Mouse (Mus musculus): ENCODE measurements at regions not wholly inside any gene's neighbourhood (a gene's known extent, or its start where the extent isn't known, plus 50 kb on each side); places are given as distances from the start of the nearest gene placed in this dataset.

DNA sequence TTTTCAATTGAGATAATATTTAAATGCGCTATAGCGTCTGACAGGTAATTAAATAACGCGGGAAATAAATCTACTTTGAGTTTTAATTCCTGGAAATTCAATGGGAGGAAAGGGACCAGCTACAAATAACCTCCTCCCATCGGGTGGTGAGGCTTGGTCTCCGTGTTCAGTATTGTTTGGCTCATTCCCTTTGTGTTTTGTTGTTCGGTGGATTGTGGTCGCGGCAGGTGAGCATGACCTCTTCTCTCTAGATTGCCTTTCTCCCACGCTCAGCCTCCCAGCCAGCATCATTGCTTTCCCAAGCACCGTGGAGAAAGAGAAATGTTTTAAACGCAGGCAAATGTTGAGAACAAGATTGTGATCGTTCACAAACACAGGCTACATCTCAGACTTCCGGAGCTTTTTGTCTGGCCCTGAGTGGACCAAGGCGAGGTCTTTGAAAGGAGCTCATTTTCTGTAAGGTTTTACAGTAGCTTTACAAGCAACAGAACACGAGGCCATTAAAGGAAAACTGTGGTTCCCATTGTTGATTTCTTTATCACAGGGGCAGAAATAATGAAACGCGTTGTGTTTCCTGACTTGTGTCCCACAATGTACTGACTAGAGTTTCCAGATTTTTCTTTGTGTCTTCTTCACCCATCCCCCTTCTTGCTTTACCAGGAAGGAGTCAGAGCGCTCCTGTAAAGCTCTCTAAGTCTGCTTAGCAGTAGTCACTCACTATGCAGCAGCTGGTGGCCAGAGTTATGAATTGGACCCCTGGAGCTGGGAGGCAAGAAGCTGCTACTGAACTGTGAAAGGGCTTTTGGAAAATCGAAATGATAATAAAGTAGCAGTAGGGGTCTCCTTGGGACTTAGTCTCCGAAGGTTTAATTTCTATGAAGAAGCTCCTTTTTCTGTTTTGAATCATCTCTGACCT, 337.7 kb downstream of the Galc start:
- no peak for DNase-seq (ENCODE audit: low spot score)

DNA sequence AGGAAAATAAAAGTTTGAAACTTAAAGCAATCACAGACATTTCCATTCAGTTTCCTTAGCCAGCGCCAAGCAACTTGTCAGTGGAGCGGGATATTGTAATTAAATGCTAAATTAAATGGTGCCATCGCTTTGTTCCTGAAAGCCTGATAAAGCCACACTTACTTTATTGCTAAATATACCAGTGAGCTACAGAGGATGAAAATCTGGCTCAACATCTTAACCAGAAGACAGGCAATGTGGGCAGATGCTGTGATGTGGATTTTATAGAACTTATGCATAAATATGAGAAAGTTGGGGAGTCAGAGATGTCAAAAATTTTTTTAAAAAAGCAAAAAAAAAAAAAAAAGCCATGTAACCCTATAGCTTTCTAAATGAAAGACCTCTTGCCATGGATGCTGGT, 340.8 kb downstream of the Galc start:
- no peak for DNase-seq (ENCODE audit: low spot score)

DNA sequence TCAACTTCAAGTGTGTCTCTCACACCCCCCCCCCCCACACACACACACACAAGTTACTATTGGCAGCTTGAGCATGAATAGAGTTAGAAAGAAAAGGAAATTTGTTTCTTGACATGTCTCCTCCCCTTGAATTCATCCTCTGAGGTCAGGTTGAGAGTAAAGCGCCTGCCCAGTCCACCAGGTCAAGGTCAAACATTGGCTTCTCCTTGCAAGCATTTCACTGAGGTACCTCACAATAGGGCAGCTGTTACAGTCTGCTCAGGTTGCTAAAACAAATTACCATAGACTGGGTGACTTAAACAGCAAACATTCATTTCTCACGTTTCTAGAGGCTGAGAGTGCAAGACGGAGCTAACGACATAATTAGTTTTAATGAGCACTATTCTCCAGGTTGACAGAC, 344.2 kb downstream of the Galc start:
- no peak for DNase-seq (ENCODE audit: low spot score)

DNA sequence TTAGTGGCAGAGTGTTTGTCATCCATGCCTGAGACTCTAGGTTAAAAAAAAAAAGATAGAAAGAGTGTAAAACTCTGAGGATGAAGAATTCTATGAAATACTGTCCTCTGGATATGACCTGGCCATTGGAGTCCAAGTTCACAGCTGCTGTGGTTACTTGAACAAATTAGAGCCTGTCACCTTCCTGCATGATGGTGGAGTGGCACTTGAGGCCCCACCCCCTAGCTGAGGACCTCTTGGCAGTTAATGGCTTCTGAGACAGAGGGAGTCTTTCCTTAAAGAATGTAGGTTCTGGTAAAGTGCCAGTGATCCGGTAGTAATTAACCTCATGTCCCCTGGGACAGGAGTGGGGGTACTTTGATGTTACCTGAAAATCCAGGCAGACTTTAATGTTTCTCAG, 346.5 kb downstream of the Galc start:
- DNase-seq (ENCODE audit: low spot score), result no peak

DNA sequence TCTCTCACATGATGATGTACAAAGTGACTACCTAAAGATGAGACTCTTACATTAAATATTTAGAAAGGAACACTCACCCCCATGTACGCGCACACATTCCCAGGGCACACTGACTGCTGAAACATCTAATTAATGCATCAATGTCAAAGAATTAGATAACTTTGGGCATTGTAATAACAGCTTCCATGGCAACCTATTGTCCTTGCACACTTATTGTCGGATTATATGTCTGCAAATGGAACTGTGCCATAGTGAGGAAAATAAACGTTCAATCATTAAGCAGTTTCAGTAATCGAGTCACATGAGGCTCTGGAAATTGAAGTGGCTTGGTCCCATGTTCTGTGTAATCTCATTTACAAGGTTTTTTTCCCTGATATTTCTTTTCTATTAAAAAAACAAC, 360.0 kb downstream of the Galc start:
- no peak for DNase-seq (ENCODE audit: low spot score)

DNA sequence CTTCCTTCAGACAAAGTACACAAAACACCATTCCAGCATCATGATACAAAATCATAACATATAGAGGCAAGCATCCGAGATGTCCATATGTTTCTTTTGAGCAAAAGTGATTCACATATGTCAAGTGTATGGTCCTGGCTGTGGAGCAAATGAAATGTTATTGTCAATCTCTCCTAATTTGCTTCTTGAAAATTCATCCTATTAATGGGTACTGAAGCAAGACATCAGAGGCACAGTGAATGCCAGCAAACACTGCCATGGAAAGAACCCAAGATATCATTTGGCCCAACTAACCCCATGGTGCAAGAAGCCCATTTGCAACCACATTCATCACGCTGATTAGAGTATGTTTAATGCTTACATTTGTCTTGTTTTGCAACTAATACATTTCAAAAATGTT, 361.1 kb downstream of the Galc start:
- no peak for DNase-seq (ENCODE audit: low spot score)

DNA sequence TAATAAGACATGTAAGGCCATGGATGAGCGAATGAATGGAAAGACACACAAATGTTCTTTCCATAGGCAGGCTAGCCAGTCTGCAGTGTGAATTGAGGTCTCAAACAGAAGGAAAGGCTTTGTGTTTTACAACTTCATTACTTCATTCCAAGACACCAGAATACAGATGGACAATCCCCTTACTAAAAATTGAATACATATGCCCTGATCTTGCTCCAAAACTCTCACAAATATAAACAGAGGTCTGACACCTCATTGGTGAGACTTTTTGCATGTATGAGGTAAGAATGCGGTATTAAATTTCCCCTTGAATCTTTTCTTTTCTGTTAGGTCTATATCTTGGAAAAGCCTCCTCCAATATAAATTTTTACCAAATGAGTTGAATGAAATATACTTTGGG, 363.3 kb downstream of the Galc start:
- no peak for DNase-seq (ENCODE audit: low spot score)

DNA sequence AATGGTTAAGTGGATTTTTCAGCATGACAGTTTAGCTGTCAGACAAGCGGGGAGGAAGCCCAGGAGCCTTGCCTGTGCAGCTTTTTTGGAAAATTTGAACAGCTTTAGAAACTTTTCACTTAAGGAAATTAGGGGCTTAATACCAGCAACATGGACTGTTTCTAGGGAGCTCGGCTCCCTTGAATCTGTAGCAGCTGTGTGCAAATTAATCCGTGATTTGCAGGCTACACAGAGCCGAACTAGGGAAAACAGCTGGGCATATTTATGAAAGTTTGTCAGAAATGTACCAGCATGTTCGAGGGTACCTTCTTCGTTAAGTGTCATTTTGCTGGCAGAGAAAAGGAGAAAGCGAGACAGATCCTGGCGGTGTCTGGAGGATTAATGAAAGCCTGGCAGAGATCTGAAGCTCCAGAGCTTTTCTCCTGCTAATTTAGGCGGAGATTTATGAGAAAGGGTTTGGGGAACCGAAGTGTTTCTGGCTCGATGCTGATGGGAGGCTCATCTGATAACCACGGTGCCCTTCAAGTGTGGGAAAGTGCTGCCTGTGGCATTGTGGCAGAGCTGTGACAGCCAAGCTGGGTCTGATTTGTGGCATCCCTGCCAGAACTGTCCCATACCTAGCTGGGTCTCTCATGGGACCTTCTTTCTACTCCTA, 370.3 kb downstream of the Galc start:
- DNase-seq (ENCODE audit: low spot score), result no peak

DNA sequence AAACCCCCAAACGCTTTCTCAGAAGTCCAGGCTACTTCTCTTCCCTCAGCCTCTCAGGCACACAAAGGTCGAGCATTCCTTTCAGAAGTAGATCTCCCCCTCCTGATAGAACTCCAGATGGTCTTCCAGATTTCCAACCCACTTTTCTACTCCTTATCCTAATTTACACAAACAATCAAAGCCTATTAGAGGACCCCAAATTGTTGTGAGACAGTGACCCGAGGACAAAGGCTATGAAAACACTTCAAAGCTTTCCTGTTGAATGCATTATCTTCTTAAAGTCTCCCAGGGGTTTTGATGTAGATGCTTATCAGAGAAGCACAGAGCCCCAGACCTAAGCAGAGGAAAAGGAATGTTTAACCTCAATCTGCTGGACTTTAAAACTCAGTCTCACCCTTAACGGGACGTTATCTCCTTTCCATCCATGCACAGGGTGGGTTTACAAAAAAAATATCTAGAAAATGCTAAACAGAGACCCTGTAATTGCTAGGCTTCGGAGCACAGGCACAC, 370.9 kb downstream of the Galc start:
- DNase-seq (ENCODE audit: low spot score), result no peak

DNA sequence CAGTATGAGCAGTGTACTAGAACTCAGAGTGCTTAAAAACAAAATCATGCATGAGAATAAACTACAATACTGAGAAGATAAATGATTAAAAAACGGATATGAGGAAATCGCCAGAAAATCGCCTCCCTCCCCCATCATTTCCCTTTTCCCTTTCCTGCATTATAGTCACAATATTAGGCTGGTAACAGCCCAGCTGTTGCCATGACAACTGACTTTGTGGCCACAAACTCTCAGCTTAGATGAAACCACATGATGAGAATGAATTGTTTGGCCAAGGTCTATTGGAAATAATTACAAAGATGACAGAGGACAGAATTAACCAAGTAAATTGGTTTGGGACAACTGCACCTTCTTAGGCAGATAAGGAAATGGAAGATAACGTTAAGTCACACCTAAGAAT, 376.8 kb downstream of the Galc start:
- DNase-seq (ENCODE audit: low spot score), result no peak

DNA sequence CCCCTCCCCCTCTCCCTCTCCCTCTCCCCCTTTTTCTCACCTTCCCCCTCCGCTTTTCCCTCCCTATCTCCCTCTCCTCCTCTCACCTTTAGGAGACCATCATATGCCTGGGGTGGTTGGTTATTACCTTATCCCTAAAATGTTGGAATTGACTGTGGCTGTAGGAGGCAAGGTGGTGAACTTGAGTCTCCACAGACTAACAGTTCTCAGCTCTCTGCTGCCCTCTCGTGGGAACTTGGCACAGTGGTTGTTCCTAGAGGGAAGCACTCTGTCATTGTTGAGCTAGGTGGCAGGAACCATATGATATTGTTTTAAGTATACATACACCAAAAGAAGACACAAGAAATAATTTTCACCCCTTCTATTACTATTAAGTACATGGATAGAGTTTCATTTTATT, 386.9 kb downstream of the Galc start:
- DNase-seq (ENCODE audit: low spot score), result peak; percentile 21

DNA sequence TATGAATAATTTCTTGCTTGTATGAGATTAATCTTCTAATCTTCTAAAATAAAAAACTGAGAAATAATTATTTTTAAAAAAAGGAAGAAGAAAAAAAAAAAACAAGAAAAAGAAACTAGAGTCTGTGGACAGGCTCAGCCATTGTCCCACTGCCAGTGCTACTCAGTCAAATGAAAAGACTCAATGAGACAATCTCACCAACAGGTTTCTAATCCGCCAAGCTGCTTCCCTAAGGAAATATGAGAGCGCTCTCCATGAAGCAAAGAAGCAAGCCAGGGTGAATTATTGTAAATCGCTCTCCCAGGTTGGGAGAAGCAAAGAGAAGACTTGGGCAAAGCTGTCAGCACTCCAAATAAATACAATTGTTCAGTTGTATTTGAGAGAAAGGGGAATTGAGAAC, 396.3 kb downstream of the Galc start:
- DNase-seq (ENCODE audit: low spot score), result no peak

DNA sequence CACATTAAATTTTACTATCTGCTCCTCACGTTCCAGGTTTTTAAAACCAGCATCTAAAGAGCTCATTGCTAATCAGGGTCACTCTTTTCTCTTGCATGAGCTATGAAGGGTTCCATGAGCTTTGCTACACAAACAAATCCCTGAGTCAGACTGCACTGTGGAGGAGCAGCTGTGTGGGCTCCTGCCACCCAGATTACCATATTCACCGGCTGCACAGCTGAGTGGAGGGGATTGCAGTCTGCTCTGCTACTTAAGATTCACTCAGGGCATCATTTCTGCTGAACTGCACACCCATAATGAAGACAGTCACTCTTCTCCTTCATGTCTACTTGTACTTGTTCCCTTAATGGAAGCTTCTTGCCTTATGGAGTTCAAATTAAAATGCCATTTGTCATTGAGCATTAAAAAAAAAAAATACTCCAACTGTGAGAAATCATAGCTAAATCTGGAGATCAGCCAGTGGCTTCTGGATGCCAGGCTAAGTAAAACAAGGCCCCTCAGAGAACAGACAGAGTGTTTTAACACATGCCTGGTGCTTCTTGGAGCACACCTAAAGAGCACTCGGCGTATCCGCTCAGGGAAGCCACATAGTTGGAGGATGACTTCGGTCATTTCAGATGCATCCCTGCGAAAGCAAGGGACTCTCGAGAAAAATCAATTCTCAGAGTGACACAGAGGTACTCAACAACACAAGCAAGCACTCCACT, 422.9 kb downstream of the Galc start:
- DNase-seq (ENCODE audit: low spot score), result no peak

DNA sequence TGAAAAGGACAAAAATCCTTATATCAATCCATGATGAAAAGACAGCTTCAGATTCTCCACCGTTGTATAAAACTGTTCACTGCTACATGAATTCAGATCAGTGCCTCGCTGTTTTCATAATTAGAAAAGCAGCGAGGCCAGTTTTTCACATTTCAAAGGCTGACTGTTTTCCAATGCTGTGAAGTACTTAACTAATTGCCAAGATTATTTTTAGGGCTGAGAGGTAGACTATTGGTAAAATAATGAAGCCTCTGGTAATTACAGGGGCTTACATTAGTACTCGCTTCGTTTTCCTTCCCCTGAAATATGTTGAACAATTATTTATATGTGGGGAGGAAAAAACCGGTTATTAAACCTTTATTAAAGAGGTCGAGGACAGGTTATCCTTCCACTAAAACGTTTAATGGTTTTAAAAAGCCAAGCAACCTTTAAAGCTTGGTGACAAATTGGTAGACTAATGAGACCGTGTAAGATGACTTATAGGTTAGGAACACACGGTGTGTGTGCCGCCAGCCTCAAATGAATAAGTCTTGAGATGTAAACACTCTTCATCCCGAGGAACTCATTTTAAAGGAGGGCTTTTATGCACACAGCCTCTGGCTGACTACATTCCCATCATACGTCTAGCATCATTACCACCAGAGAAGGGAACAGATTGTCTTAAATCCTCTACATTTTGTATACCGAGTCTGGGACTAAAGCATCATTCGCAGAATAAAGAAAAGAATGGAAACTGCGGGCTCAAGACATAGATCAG, 465.7 kb downstream of the Galc start:
- no peak for DNase-seq (ENCODE audit: low spot score)

DNA sequence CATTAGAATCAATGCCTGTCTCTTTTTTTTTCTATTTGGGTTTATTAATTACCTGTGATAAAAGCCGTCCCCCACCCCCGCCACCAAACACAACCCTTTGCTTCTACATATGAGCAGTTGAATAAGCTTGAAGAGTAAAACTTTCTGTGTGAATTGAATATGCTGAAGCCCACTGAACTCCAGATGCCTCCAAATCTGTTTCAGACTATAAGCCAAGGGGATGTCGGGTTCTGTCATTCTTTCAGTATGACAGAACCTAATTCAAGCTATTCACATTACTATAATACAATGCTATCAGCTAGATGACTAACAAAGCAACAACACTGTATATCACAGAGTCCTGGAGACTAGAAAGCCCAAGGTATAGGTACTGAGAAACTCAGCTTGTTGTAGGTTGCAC, 475.8 kb downstream of the Galc start:
- DNase-seq (ENCODE audit: low spot score), result no peak

DNA sequence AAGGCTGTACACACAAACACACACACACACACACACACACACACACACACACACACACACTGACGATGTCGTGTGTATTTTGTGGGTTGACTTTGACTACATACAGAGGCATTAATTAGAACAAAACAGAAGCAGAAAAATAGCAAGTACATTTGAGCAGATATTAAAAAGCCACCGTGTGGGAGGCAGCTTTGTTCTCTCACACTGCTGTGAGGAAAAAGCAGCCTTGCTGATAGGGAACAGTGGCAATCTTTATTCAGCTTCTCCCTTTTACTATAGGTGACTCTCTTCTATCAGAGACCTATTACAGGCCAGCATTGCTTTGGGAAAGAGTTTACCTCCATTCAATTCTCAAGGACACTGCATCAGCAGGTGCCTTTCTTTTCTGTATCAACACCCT, 500.1 kb downstream of the Galc start:
- no peak for DNase-seq (ENCODE audit: low spot score)

DNA sequence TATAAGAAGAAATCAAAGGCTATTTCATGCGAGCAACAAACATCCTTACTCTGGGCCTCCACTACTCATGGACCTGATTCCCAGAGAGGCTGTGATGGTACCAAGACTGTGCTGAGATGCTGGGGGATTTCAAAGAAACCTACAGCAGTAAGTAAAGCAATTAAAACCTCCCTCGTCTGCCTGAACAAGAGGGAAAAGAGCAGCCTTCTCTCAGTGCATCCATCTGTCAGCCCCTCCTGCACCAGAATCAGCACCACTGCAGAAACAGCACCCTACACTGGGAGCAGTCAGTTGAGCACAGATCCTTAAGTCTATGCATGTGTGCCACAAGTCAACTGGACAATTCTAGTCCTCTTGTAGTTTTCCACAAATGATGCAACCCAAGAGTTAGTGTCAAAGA, 500.6 kb downstream of the Galc start:
- DNase-seq (ENCODE audit: low spot score), result no peak

DNA sequence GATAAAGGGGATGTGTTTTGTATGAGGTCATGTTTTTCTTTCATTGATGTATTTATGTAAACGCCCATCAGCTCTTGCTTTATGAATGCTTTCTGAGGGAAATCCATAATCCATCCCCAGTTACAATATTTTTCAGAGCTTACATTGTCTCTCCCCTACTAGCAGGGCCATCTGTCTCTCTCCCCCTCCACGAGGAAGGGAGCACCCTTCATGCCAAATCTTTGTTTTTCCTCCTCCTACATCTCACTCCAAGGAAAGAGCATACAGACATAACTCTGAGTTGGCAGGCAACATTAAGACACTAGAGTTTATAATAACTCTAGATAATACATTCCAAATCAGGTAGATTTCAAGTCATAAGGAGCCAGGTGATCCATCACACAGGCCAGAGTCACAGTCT, 509.1 kb downstream of the Galc start:
- no peak for DNase-seq (ENCODE audit: low spot score)

DNA sequence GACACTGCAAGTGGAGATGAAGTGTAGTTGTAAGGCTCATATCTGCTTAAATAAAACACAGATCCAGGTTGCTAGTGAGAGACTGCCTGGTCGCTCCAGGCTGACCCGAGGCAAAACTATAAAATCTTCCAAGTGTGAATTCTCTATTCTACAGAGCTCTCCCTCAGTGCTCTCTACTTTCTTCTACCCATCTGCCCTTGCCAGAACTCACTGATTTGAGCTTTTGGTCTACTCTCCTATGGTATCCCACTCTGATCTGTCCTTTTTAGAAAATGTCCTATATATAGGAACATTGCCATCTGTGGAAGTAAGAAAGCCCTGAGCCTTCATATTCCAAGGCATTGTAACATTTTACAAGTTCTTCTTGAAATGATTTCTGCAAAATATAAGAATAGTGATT, 518.3 kb downstream of the Galc start:
- no peak for DNase-seq (ENCODE audit: low spot score)

DNA sequence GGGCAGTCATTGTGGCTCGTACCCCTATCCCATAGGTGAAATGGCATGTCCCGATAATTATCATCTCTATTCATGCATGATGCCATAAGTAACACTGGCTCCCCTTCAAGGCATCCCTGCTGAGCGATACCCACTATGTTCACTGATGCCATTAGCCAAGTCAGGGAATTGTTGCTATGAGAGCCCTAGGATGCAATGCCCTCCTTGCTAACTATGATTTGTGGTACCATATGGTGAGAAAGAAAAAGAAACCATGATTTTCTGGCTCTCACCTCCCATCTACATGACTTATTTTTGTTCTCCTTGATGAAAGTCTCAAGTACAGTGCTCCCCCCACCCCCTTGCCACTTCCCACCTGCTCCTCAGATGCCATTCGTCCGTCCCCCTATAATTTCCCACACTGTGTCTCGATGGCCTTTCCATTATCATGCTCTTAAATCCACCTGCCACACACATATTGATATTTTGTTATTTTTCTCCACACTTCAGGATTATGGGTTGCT, 527.1 kb downstream of the Galc start:
- DNase-seq (ENCODE audit: low spot score), result no peak

DNA sequence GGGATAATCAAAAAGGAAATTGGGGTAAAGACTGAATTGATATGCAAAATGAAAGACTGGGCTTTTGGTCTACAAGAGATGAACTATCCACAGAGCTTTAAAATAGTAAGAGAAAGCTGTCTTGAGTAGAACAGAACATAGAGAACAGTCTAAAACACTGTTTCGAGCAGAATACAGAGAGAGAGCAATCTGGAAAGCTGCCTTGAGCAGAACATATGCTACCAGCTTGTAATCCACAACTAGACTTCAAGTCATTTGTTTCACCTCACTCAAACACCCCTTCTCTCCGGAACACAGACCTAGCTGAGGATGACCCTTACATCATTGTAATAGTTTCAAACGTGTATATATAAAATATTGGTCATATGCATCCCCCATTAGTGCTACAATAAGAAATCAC, 538.7 kb downstream of the Galc start:
- DNase-seq (ENCODE audit: low spot score), result no peak

DNA sequence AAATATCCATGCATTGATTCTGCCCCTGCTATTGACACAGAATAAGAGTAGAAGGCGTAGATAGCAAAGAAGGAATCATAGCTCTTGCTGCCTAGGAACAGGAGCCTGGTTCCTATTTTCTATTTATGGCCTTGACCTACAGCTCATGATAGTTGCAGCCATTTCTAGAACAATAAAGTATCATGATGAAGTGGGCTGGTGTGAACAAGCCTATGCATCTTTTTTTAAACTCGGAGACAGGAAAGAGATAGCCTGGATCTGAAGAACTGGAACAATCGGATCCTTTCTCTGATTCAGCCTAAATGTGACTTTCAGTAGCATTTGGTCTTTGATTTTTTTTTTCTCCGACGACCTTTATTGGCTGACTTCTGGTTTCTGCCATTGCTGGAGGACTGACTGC, 541.4 kb downstream of the Galc start:
- no peak for DNase-seq (ENCODE audit: low spot score)
